Mouse (Mus musculus) neural tube, embryonic 15.5 days (tissue): ENCODE data around the gene Slx1b. TPM values are rescaled to one million over a fixed set of nuclear protein-coding genes. Genes with fewer than 3 reads are reported as not detected.
"Not testable (repeated sequence)": the region's sequence is repeated elsewhere in the genome, so short reads cannot be mapped to it uniquely, and the experiment has no call there.

Experiments
- ATAC-seq: fragments of 200-750 bp; cut with Nextera tagmentation; 2 replicates; pipeline ENCODE4 v1.8.0; 2017; ENCODE audit warnings: mild to moderate bottlenecking, moderate TSS enrichment, moderate library complexity; ENCODE audit not compliant: low FRiP score
- H3K27ac ChIP-seq: fragments of 300-500 bp; sonication (generic); replicated peaks from 2 replicates; pipeline ENCODE4 v1.5.1; 2015; ENCODE audit warnings: mild to moderate bottlenecking, inconsistent platforms
- H3K27me3 ChIP-seq: fragments of 300-500 bp; sonication (generic); replicated peaks from 2 replicates; pipeline ENCODE4 v1.6.1; 2015; ENCODE audit warnings: inconsistent platforms
- H3K36me3 ChIP-seq: fragments of 300-500 bp; sonication (generic); 2 replicates; pipeline ENCODE4 v1.6.1; 2015; ENCODE audit warnings: inconsistent platforms
- H3K4me1 ChIP-seq: fragments of 300-500 bp; sonication (generic); 2 replicates; pipeline ENCODE4 v1.6.1; 2015; ENCODE audit warnings: inconsistent platforms
- H3K4me2 ChIP-seq: fragments of 300-500 bp; sonication (generic); 2 replicates; pipeline ENCODE4 v1.6.1; 2015; ENCODE audit warnings: inconsistent platforms, mild to moderate bottlenecking, moderate library complexity
- H3K4me3 ChIP-seq: fragments of 300-500 bp; sonication (generic); replicated peaks from 2 replicates; pipeline ENCODE4 v1.5.1; 2015; ENCODE audit warnings: mild to moderate bottlenecking, inconsistent platforms
- H3K9ac ChIP-seq: fragments of 300-500 bp; sonication (generic); replicated peaks from 2 replicates; pipeline ENCODE4 v1.6.1; 2015; ENCODE audit warnings: mild to moderate bottlenecking, inconsistent platforms
- H3K9me3 ChIP-seq: fragments of 300-500 bp; sonication (generic); replicated peaks from 2 replicates; pipeline ENCODE4 v1.6.1; 2016; ENCODE audit warnings: inconsistent platforms
- WGBS: fragments of 180-500 bp; shearing (Covaris S2); methylation state at CpG from one replicate; pipeline ENCODE4 v1.1.7; 2015; ENCODE audit warnings: mixed read lengths; 5-methylcytosine and 5-hydroxymethylcytosine counted together
- polyA plus RNA-seq: library from polyadenylated mRNA; unstranded; fragments of >200 nt; fragmentation: Nextera tagmentation; extraction: Ambion mirVana; gene quantifications from 2 replicates; pipeline ENCODE4 v1.2.1, GENCODE M21; 2015

The Slx1b gene
- polyA plus RNA-seq, 1 experiment from 2014 or later: 18.2 TPM

DNA sequence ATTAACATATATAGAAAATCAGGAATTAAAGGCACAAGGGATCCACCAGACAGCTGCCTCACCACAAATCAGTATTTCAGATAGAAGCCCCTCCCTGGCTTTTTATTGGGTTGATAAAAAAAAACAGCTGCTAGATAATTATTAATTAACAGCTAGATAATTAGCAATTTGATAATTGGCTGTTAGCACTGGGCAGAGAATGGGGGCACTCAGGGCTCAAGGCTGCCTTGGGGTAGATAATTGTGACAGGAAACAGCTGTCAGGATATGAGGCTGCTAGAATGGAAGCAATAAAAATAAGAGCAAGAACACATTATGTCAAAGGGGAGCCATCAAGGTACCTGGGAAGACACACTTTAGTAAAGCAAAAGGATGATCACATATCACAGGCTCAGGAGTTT, 50.7 kb downstream of the Slx1b start:
- Histone ChIP-seq H3K4me3 (no peak overlapping the region), H3K4me1 (peaks cover 14% of the 10 kb centered on the region), H3K36me3 (no peaks in the 10 kb centered on the region), H3K27ac (no peak overlapping the region), H3K9me3 (no peaks in the 10 kb centered on the region), H3K4me2 (no peak overlapping the region), H3K9ac (no peak overlapping the region), H3K27me3 (no peaks in the 10 kb centered on the region)
- ATAC-seq: no peak

GRCm38 (mm10) chr7:126644345-126644744, 51.2 kb downstream of the Slx1b start:
- H3K9ac ChIP-seq: no peak overlapping the region
- no peak overlapping the region for H3K4me3 ChIP-seq
- H3K4me2 ChIP-seq: no peak overlapping the region
- 85% methylated on average over 3 of the region's 3 CpGs for WGBS
- peaks cover 10% of the 10 kb centered on the region for H3K4me1 ChIP-seq
- ATAC-seq: no peak
- H3K27ac ChIP-seq: no peak overlapping the region
- no peaks in the 10 kb centered on the region for H3K27me3 ChIP-seq
- no peaks in the 10 kb centered on the region for H3K9me3 ChIP-seq
- H3K36me3 ChIP-seq: no peaks in the 10 kb centered on the region

DNA sequence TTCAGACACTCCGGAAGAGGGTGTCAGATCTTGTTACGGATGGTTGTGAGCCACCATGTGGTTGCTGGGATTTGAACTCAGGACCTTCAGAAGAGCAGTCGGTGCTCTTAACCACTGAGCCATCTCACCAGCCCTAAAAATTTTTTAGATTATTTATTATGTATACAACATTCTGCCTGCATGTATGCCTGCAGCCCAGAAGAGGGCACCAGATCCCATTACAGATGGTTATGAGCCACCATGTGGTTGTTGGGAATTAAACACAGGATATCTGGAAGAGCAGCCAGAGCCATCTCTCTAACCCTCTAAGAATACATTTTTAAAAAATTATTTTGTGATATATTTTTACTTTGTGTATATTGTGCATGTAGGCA, 52.4 kb downstream of the Slx1b start:
- not testable (repeated sequence) for ATAC-seq, H3K36me3 ChIP-seq, H3K4me1 ChIP-seq, H3K9ac ChIP-seq, H3K27ac ChIP-seq, H3K27me3 ChIP-seq, H3K9me3 ChIP-seq, H3K4me2 ChIP-seq, H3K4me3 ChIP-seq
- 74% methylated on average over 3 of the region's 3 CpGs for WGBS

DNA sequence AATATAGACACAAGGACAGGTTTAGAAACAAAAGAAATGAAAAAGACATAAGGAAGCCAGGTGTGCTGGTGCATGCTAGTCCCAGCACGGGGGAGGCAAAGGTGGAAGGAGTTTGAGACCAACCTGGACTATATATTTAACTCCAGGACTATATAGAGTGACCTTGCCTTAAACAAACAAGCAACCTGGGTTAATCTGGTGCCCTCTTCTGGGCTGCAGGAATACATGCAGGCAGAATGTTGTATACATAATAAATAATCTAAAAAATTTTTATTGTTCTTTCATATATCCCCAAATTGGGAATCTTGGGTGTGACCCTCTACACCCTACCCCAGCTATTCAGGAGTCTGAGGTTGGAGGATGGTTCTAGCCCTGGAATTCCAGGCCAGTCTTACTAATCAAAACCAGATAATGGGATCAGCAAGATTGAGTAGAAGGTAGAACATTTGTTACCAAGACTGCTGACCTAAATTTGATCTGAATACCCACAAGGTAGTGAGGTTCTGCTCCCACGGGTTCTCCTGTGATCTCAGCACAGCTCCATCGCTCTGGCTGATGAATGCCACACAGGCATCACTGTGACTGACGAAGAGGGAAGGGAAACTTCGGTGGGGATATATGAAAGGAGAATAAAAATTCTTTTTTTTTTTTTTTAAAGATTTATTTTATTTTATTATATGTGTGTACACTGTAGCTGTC, 52.9 kb downstream of the Slx1b start:
- H3K9me3 ChIP-seq: no peaks in the 10 kb centered on the region
- no peak overlapping the region for H3K4me3 ChIP-seq
- no peak overlapping the region for H3K9ac ChIP-seq
- peaks cover 6% of the 10 kb centered on the region; the same call in 1 of the 2 replicates for H3K27me3 ChIP-seq
- 0 out of 2 replicates have a peak, but pooled peaks cover 4% of the 10 kb centered on the region for H3K4me1 ChIP-seq
- no peak for ATAC-seq
- H3K36me3 ChIP-seq: no peaks in the 10 kb centered on the region
- no peak overlapping the region for H3K4me2 ChIP-seq
- H3K27ac ChIP-seq: no peak overlapping the region
- WGBS: 75% methylated on average over 5 of the region's 5 CpGs

Other genes with a start within 250 kb of the Slx1b start
- 6.5 and 12.7 TPM in 2 replicates for gene Atp2a1, start 232.7 kb downstream of the Slx1b start, polyA plus RNA-seq
- 69.4 and 69.6 TPM in 2 replicates for gene Sh2b1, start 220.4 kb downstream of the Slx1b start, polyA plus RNA-seq
- 139 and 147 TPM in 2 replicates for gene Tufm, start 208.4 kb downstream of the Slx1b start, polyA plus RNA-seq
- gene Atxn2l, start 192.3 kb downstream of the Slx1b start, polyA plus RNA-seq: 66.0 and 69.5 TPM in 2 replicates
- gene Eif3c, start 129.4 kb downstream of the Slx1b start, polyA plus RNA-seq: 178 and 194 TPM in 2 replicates
- 0.22 and 1.3 TPM in 2 replicates for gene Apobr, start 110.8 kb downstream of the Slx1b start, polyA plus RNA-seq
- gene Cln3, start 110.0 kb downstream of the Slx1b start, polyA plus RNA-seq: 32.6 and 32.7 TPM in 2 replicates
- gene Il27, start 100.8 kb downstream of the Slx1b start, polyA plus RNA-seq: not detected in 2 replicates
- gene Nupr1, start 64.9 kb downstream of the Slx1b start, polyA plus RNA-seq: 12.4 and 13.9 TPM in 2 replicates
- gene Sgf29, start 46.5 kb downstream of the Slx1b start, polyA plus RNA-seq: 53.2 and 64.5 TPM in 2 replicates
- 3.4 and 5.1 TPM in 2 replicates for gene Sult1a1, start 19.4 kb downstream of the Slx1b start, polyA plus RNA-seq
- 131 and 154 TPM in 2 replicates for gene Bola2, start 383 bp downstream of the Slx1b start, polyA plus RNA-seq
- gene Coro1a, start 12.0 kb upstream of the Slx1b start, polyA plus RNA-seq: 120 and 192 TPM in 2 replicates
- gene Mapk3, start 63.8 kb upstream of the Slx1b start, polyA plus RNA-seq: 104 and 105 TPM in 2 replicates
- 1.0 and 1.5 TPM in 2 replicates for gene Gdpd3, start 70.5 kb upstream of the Slx1b start, polyA plus RNA-seq
- gene Ypel3, start 81.2 kb upstream of the Slx1b start, polyA plus RNA-seq: 187 and 207 TPM in 2 replicates
- 0.34 and 0.35 TPM in 2 replicates for gene Tbx6, start 85.7 kb upstream of the Slx1b start, polyA plus RNA-seq
- 154 and 188 TPM in 2 replicates for gene Ppp4c, start 96.7 kb upstream of the Slx1b start, polyA plus RNA-seq
- gene Fam57b, start 101.9 kb upstream of the Slx1b start, polyA plus RNA-seq: 48.2 and 54.4 TPM in 2 replicates
- gene 4930451I11Rik, start 135.9 kb upstream of the Slx1b start, polyA plus RNA-seq: not detected in 2 replicates
- 36.2 and 39.3 TPM in 2 replicates for gene Doc2a, start 151.6 kb upstream of the Slx1b start, polyA plus RNA-seq
- 20.3 and 28.6 TPM in 2 replicates for gene Hirip3, start 166.2 kb upstream of the Slx1b start, polyA plus RNA-seq
- gene Ino80e, start 166.6 kb upstream of the Slx1b start, polyA plus RNA-seq: 89.4 and 90.5 TPM in 2 replicates
- gene Taok2, start 188.9 kb upstream of the Slx1b start, polyA plus RNA-seq: 52.4 and 55.2 TPM in 2 replicates
- gene Tmem219, start 227.1 kb upstream of the Slx1b start, polyA plus RNA-seq: 30.9 and 31.1 TPM in 2 replicates
- gene Kctd13, start 233.1 kb upstream of the Slx1b start, polyA plus RNA-seq: 102 and 121 TPM in 2 replicates